Mouse (Mus musculus) layer of hippocampus, adult 9-11 months (tissue): ENCODE results near the gene Ptprd.

Experiments
- DNase-seq: peaks from one replicate; pipeline ENCODE4 v3.0.0; 2022

Ptprd gene

GRCm38 (mm10) chr4:76583025-76583424 is 1628.7 kb downstream of the Ptprd start:
- DNase-seq = no peak

- DNase-seq = no peak
These were observed 1645.8 kb downstream of the Ptprd start for GRCm38 (mm10) chr4:76566006-76566405.

- no peak for DNase-seq
These were observed 1670.0 kb downstream of the Ptprd start for GRCm38 (mm10) chr4:76541769-76542168.

- DNase-seq = no peak
These were observed 1678.8 kb downstream of the Ptprd start for GRCm38 (mm10) chr4:76532926-76533325.

GRCm38 (mm10) chr4:76525281-76525680 is 1686.5 kb downstream of the Ptprd start:
- DNase-seq = peak; percentile 36

- no peak for DNase-seq
These were observed 1708.5 kb downstream of the Ptprd start for GRCm38 (mm10) chr4:76503279-76503601.

- no peak for DNase-seq
These were observed 1709.0 kb downstream of the Ptprd start for GRCm38 (mm10) chr4:76502575-76503278.

GRCm38 (mm10) chr4:76485848-76486247 is 1725.9 kb downstream of the Ptprd start:
- no peak for DNase-seq

GRCm38 (mm10) chr4:76468366-76469100 is 1743.2 kb downstream of the Ptprd start:
- DNase-seq = no peak

- DNase-seq = no peak
These were observed 1747.1 kb downstream of the Ptprd start for GRCm38 (mm10) chr4:76464682-76465081.

GRCm38 (mm10) chr4:76461336-76461735 is 1750.4 kb downstream of the Ptprd start:
- DNase-seq = no peak

- no peak for DNase-seq
These were observed 1751.2 kb downstream of the Ptprd start for GRCm38 (mm10) chr4:76460556-76460955.

GRCm38 (mm10) chr4:76459621-76460020 is 1752.1 kb downstream of the Ptprd start:
- DNase-seq = no peak

- no peak for DNase-seq
These were observed 1759.5 kb downstream of the Ptprd start for GRCm38 (mm10) chr4:76452286-76452685.

- no peak for DNase-seq
These were observed 1760.7 kb downstream of the Ptprd start for GRCm38 (mm10) chr4:76451019-76451552.

- peak; percentile 39 for DNase-seq
These were observed 1761.3 kb downstream of the Ptprd start for GRCm38 (mm10) chr4:76450351-76451018.

- peak; percentile 49 for DNase-seq
These were observed 1762.1 kb downstream of the Ptprd start for GRCm38 (mm10) chr4:76449466-76450350.

- DNase-seq = no peak
These were observed 1762.9 kb downstream of the Ptprd start for GRCm38 (mm10) chr4:76448678-76449465.

GRCm38 (mm10) chr4:76447396-76447795 is 1764.4 kb downstream of the Ptprd start:
- DNase-seq = no peak

GRCm38 (mm10) chr4:76444778-76445177 is 1767.0 kb downstream of the Ptprd start:
- DNase-seq = no peak

- no peak for DNase-seq
These were observed 1768.2 kb downstream of the Ptprd start for GRCm38 (mm10) chr4:76443553-76443952.
